Mouse (Mus musculus): ENCODE results near the gene Nol4l.
"Not testable (repeated sequence)": the region's sequence is repeated elsewhere in the genome, so short reads cannot be mapped to it uniquely, and the experiment has no call there.

The Nol4l gene

DNA sequence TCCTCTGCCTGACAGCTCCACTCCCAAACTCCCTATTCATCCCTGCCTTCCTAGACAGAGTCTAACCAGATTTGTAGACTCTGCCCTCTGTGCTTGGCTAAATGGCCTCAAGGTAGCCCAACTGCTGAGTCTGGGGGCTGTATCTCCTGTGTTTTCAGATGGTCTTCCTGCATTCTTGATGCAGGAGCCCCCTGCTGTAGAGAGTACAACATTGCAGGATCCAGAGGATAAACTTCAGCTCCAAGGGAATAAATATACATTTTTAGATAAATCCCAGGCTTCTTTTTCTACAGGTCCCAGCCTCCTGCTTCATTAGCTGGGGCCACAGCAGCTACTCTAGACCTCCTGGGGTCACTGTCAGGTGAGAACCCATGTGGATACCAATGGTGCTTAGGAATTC, 108.5 kb downstream of the Nol4l start:
- no peak for DNase-seq (ENCODE audit: low spot score in 2 of 2)

DNA sequence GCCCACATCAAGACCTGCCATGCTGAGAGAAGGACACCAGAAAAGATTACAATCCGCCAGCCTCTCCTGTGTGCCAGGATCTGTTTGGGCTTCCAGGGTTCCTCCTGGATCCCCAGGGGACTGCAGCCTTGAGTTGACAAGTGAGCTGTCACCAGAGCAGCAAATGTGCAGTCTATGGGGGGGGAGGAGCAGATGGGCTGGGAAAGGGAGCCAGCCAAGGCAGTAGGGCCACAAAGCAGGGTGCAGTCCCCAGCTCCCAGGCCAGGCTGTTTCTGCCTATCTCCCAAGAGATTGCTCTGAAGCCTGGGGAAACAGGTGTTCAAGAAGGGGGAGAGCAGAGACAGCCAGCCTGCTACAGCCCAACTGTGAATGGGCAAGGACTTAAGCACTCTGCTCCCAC, 111.4 kb downstream of the Nol4l start:
- DNase-seq (ENCODE audit: low spot score in 2 of 2), result no peak

GRCm38 (mm10) chr2:153417841-153418240, 111.9 kb downstream of the Nol4l start:
- DNase-seq (ENCODE audit: low spot score in 2 of 2), result no peak

DNA sequence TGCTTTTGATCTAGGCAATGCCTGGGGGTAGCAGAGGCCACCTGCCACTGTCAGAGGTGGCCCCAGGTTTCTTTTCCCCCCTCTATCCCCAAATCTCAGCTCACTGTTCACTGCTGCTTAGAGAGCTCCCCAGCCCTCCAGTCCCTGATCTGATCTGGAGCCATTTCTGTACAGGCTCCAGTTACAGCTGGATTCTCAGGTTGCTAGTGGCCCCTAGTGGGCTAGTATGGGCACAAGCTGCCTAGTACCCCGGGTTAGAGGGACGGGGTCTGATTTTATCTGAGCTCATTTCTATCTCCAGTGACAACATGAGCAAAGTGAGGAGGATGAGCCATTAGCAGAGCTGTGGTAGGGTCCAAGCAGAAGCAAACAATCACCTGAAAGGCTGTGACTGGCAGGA, 115.2 kb downstream of the Nol4l start:
- DNase-seq (ENCODE audit: low spot score in 2 of 2), result no peak

- no peak for DNase-seq (ENCODE audit: low spot score in 2 of 2)
Observed at GRCm38 (mm10) chr2:153412563-153412962, 117.2 kb downstream of the Nol4l start.

- no peak for DNase-seq (ENCODE audit: low spot score in 2 of 2)
Observed at GRCm38 (mm10) chr2:153411557-153411956, 118.2 kb downstream of the Nol4l start.

GRCm38 (mm10) chr2:153408971-153409370, 120.8 kb downstream of the Nol4l start:
- DNase-seq (ENCODE audit: low spot score in 2 of 2), result no peak

DNA sequence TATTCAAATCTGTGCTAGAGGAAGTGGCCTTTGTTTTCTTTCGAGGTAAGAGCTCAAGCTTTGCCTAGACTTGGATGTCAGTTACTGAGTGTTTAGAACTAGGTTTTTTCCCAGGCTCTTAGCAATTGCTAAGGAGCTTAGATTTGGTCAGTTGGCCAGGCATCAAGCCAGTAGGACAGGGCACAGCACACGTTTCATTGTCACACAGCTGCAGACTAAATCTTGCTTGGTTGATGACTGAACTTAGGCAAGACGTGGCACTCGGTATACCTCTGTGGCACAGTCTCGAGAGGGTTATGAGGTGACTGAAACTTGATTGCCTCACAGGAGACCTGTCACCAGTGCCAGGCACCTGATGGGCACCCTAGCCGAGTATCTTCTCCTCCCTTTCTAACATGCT, 122.9 kb downstream of the Nol4l start:
- DNase-seq (ENCODE audit: low spot score in 2 of 2), result no peak

DNA sequence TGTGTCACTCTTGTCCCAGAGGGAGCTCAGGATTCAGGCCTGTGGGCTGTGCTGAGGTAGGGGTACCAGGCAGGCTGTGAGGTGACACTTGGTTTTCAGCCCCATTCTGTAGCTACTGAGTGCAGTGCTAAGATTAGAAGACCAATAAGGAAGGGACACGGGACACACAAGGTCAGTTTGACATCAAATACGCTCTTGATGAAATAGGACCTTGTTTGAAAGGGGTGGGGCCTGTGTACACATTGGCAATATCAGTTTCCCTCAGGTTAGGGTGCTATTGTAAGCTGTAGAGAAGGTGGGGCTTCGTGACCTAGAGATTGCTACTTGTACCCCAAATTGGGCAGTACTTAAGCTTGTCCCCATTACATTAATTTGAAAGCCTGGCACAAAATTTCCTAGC, 124.9 kb downstream of the Nol4l start:
- no peak for DNase-seq (ENCODE audit: low spot score in 2 of 2)

GRCm38 (mm10) chr2:153404062-153404461, 125.7 kb downstream of the Nol4l start:
- no peak for DNase-seq (ENCODE audit: low spot score in 2 of 2)

GRCm38 (mm10) chr2:153399166-153399565, 130.6 kb downstream of the Nol4l start:
- DNase-seq (ENCODE audit: low spot score in 2 of 2), result no peak

DNA sequence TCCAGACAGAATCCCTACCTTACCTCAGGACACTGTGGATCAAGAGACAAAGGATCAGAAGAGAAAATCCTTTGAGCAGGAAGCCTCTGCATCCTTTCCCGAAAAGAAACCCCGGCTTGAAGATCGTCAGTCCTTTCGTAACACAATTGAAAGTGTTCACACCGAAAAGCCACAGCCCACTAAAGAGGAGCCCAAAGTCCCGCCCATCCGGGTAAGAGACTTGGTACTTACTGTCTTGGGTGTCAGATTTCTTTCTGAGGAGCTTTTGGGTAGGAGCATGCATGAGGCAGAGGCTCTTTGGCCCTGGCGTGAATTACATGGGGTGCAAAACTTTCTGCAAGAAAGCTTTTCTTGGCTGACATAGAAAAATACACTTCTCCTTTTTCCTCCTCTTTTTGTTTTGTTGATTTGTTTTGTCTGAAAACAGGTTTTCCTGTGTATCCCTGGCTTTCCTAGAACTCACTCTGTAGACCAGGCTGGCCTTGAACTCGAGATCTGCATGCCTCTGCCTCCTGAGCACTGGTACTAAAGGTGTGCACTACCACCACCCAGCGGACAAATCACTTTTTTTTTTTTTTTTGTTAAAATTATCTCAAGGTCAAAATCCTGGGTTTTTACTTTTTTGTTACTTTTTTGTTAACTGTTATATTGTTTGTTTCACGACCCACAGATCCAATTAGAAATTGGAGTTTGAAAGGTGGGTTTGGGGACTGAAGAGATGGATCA, 131.8 kb downstream of the Nol4l start:
- no peak for DNase-seq (ENCODE audit: low spot score in 2 of 2)

- DNase-seq (ENCODE audit: low spot score in 2 of 2), result no peak
Observed at GRCm38 (mm10) chr2:153393045-153393444, 136.7 kb downstream of the Nol4l start.

DNA sequence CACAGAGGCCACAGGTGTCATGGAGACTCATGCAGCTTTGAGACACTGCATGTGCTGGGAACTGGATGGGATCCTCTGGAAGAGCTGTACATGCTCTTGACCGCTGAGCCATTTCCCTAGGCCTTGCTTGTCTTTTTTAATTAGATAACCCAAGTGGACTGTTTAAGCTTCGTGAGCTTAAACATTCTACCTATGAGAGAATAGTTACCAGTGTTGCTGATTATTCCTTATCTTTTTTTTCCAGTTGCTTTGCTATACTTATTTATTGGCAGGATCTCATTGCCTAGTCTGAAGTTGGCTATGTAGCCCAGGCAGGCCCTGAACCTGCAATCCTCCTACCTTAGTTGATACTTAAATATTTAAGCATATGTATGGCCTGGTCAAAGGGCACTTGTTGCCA, 139.9 kb downstream of the Nol4l start:
- no peak for DNase-seq (ENCODE audit: low spot score in 2 of 2)

- DNase-seq (ENCODE audit: low spot score in 2 of 2), result no peak
Observed at GRCm38 (mm10) chr2:153380479-153380878, 149.3 kb downstream of the Nol4l start.

GRCm38 (mm10) chr2:153375380-153375779, 154.4 kb downstream of the Nol4l start:
- no peak for DNase-seq (ENCODE audit: low spot score in 2 of 2)

DNA sequence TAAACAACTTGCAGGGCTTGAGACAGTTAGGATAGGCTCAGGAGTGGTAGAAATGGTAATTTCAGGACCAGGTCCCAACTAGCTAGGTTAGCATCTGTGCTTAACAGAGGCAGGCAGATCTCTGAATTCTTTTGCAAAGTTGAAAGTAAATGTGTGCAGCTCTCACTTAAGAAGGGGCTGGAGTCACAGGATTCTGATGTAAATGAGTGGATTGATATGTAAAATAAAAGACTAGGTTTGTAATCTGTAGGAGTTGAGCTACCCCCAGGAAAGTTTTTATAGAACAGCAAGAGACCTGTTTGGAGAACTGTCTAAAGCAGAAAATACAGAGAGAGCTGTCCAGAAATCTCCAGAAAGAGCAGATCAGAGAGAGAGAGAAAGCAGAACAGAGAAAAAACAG, 158.9 kb downstream of the Nol4l start:
- DNase-seq (ENCODE audit: low spot score in 2 of 2), result no peak

DNA sequence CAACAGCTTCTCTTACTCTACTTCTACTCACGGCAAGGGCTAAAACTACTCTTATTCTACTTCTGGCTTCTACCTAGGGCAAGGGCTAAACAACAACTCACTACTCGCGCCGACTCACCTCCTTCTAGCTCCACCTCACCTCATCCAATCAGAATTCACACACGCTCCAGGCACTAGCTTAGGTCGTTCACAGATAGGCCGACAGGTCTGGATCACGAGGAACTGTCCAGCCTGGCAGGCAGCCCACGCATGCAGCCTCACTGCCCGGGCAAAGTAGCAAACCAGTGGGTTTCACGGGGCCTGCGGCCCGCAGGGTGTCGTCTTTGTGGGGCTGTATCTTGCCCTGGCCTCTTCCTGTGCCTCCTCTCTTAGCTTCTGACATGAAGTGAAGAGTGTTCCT, 165.2 kb downstream of the Nol4l start:
- DNase-seq (ENCODE audit: low spot score in 2 of 2), result not testable (repeated sequence)

- no peak for DNase-seq (ENCODE audit: low spot score in 2 of 2)
Observed at GRCm38 (mm10) chr2:153361101-153361710, 168.6 kb downstream of the Nol4l start.

All from left cerebral cortex, adult 9 months (tissue).